Mouse (Mus musculus) adrenal gland, adult (tissue): ENCODE results near the gene Adpgk.
A peak's percentile ranks its signal among the peaks of the same experiment; 100 is the strongest.

Source experiments
- DNase-seq, 2 experiments: peaks; one replicate each; pipeline ENCODE4 v3.0.0; 2022 to 2023; ENCODE audit warnings: low spot score in 1 of 2; ENCODE audit not compliant: inconsistent age in 2 of 2

Gene Adpgk

DNA sequence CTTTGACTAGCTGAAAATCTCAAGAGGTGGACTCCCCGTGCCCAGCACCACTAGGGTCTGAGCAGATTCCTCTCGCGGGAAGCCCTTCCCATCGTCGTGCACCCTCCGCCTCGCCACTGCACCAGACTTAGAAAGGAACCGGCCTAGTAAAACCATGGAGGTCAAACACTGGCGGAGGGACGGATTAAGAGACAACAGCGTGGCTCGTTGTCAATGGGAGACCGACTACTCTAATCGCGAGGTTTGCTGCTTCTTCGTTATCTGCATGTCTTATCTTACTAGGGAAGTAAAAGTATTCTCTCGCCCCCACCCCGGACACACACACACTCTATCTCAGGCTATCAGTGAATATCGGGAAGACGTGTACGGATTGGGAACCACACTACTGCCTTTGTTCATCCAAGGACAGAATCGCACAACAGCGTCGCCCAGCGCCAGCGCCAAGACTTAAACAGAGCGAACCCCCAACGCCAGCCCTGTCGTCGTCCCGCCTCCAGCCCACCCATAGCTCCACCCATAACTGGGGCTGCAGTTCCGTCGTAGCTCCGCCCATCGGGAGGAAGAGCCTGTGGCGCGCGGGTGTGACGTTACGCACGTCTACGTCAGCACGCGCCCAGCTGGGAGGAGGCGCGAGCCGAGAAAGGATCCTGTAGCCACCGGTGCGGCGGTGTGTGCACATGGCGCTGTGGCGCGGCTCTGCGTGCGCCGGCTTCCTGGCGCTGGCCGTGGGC, at the start of gene Adpgk:
Adpgk (plus strand) TSS at position 602 of the 731 bp plus-strand sequence.
- DNase-seq = peak; percentile 99

DNA sequence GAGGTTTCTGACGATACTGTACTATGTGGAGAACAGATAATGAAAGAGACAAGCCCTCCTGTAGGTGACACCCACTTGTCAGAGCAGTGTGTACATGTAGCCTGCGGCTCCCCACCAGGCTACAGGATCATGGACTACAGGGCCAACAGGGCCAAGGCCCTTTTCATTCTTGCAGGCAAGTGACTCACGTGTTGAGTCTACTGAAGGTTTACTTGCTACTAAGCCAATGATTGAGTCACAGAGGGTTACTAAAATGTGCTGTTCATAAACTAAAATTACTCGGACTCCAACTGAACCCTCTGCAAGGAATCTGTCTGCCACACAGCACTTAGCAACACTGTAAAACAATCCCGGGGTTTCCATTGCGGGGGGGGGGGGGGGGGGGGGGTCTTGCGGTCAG, 46.2 kb upstream of the Adpgk start:
- peak; percentile 60 to 68 for DNase-seq

DNA sequence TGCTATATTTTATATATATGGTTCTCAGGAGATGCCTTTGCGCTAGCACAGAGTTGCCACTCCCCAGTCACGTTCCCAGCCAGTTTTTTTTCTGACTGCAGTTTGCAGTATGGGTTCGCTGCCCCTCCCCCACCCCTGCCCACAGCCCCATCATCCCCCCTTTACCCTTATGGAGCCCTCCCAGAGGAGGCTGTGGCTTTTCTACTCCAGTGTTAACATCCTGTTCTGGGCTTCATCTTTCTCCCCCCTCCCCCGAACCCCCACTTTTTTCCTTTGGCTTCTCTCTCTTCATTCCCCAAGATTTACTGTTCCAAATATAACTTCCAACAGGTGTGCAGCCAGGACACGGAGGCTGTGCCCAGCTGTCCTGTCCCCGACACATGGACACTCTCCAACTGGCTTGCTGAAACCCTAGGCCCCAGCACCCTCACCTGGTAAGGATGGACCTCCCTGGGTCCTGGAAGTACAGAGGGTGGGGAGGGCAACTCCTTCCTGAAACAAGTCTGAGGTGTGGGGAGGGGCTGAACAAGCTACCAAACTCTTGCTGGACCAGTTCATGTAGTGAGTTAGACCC, 44.8 kb upstream of the Adpgk start:
- no peak for DNase-seq

DNA sequence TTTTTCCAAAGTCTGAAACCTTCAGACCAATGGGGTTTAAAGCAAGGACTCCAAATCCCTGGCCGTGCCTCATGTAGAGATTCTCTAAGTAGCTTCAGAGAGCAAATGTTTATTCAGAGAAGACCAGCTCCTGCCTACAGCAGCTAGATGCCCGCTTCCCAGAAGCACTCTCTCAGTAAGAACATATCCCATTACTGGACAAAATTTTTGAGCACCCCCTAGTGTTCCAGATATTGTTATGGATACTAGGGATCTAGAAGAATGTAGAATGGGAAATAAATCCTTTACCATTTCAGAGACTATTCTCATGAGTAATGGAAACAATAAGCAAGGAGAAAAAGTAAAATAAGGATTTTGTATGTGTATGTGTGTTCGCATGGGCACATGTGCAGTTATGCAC, 42.0 kb upstream of the Adpgk start:
- no peak for DNase-seq

DNA sequence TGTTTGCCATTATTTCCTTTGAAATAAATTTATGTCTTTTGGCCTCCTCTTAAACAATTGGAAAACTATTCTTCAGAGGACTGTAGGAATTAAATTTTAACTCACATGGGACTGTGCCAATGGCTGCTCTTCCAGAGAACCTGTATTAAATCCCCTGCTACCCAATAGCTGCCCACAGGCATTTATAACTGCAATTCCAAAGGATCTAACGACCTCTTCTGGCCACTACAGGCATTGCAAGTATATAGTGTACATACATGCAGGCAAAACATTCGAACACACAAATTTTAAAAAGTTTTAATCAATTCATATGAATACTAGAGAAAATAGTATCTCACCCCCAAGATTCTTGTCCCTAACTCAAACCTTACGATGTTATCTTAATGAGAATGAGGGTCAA, 41.1 kb upstream of the Adpgk start:
- peak in 1 of 2 experiments; percentile 64 for DNase-seq

DNA sequence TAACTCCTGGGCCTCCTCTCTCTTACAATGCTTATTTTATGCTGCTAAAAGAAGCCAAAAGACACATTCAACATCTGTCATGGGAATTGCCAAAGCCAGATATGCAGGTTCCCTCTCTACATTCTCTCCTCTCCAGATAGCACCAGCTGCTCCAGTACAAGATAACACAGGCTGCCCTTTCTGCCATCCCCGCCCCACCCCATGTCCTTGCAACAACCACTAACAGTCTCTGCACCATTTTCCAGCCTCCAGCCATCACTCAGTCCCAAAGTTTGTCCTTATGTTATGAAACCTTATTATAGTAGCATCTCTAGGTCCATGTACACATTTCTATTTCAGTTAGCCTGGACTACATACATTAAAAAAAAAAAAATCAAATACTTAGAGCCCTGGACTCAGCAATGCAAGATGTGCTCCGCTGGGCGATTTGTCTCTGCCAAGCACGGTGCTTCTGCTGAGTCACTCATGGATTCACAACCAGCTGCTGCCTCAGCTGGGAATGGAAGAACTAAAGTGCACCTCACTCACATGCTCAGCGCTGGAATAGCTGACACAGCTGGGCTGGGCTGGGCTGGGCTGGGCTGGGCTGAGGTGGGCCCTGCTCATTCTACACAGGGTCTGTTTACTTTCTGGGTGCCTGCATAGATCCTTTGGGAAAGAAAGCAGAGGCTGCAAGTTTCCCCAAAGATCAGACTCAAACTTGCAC, 36.5 kb upstream of the Adpgk start:
- peak; percentile 63 to 75 for DNase-seq

DNA sequence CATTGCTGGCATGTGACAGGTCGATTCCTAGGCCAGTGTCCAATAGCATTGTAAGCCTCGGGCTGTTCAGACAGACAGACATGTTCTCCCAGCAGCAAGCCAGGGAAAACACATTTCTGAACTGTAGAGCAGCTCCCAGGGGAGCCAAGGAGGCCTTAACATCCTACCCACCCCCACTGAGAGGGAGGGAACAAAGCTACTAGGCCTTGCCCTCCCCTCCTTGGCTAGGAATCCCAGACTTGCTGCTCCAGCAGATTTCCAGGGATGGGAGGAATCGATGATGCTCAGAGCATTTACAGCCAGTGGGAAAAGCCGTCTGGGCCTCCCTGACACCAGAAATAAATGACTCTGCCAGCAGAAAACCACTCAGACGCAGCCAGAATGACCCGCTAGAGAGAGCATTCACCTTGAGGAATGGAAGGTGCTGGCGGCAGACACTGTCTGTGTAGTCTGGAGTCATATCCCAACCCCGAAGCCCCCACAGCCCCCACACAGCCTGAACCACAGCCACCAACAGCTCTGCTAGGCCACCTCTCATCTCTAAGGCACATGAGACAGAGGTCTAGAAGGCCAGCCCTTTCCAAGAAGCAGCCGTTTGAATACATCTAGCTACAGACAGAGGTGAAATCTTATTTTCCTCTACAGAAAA, 31.4 kb upstream of the Adpgk start:
- DNase-seq = no peak

DNA sequence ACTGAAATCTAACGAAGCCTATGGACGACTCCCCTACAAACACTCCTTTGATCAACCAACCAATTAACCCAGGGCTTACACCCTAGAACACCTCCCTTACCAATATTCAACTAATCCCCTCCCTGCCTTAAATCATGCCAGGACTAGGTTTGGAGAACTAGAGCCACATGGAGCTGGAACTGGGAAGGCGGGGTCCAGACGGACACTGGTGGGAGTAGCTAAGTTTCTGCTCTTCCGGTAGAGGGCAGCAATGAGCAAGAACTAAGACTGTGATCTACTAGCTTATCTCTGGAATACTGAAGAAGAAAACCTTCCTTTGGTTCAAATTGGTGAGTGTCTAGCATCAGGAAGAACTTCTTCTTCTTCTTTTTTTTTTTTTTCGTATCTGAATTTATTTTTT, 25.0 kb upstream of the Adpgk start:
- DNase-seq = peak in 1 of 2 experiments; percentile 66

DNA sequence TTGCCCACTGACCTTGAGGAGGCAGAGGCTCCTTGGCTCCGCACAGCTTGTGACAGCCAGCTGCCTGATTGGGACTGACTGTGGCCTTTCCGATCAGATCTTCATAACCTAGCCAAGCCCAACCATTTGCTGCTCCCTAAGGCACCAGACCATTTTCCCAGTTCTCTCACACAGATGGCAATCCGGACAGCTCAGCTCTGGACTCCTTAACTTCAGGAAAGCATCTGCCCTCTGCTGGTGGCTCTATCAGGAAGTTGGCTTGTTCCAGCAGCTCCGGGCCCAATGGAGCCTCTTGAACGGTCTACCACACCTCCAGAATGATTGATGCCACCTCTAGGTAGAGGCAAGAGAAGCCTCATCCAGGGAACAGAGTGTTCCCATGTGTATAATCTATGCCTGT, 21.6 kb upstream of the Adpgk start:
- peak; percentile 68 to 81 for DNase-seq

DNA sequence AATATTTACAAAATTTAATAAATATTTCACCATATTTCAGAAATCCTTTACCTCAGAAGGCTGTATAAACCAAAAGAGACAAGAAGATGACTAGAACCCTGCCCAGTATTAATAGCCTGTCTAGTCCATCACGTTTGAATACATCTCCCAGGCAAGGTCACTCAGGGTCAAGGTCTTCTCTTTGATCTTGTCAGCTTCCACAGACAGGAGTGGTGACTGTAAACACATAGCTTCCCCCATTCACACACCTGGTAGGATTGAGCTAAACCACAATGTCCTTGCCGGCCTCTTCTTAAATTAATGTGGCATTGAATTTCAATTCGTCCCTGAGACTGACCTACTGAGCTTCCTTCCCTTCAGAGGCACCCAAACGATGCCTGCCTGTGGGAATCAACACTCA, 20.3 kb upstream of the Adpgk start:
- peak in 1 of 2 experiments; percentile 74 for DNase-seq

DNA sequence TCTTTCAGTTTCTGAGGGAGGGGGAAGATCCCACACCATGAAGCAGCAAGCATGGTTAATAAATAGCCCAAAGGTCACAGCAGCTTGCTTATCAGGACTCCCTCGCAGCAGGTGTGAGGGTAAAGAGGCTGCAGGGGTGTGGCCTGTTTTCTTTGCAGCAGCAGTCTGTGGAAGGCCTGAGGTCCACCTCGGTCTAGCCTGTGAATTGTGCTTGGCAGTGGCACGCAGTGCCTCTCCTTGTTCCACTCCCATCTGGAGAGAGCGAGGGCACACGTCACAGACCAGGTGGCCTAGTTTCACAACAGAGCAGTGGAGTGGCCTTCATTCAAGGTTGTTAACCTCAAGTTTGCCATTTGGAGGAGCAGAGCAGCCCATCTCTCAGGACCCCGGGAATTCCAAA, 19.6 kb upstream of the Adpgk start:
- DNase-seq = peak; percentile 73 to 83

DNA sequence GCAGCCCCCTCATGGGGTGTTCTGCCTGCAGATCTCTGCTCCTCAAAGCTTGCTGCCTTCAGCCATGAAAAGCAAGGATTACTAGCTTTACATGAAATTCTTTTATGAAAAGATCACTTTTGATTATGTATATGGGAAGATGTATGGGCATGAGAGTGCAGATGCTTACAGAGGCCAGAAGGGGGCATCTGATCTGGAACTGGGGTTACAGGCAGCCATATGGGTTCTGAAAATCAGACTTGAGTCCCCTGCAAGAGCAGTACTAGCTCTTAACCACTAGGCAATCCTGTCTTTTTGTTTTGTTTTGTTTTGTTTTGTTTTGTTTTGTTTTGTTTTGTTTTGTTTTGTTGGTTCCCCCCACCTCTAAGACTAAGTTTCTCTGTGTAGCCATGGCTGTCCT, 18.2 kb upstream of the Adpgk start:
- DNase-seq = no peak

DNA sequence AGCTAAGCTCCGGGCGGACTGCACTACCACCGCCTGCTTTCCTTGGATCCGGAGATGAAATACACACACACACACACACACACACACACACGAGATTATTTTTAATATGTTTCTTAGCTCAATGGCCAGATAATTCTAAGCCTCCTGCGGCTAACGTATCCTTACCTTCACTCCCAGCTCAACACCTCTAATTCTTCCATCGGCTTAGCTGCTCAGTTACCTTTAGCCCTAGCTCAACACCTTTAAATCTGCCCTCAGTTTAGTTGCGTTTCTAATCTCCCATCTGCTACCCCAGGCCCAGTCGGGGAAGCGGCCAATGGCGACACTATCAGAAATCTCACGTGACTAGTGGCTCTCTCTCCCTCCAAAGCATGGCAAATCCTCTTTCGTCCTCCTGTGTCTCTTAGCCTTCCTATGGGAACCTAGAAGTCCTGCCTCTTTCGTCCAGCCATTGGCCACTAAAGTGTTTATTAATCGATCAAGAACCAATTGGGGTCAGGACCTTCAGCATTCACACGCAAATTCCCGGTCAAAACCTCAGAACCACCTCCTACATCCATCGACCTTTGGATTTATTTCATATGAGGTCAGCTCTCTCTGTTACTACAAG, 16.4 kb upstream of the Adpgk start:
- no peak for DNase-seq

DNA sequence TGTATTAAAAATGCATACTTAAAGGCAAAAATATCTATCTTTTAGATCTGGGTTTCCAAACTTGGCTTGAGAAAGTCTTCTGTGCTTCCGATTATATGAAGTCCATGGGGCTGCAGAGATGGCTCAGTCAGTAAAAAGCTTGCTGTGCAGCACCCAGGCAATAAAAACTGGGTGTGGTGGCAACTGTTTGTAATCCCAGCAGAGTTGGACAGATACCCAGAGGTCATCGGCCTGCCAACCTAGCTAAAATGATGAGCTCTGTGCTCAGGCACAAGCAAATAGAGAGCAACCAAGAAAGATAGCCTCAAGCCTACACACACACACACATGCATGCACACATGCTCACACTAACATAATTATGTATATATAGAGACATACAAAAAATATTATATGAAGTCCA, 13.2 kb upstream of the Adpgk start:
- no peak for DNase-seq

DNA sequence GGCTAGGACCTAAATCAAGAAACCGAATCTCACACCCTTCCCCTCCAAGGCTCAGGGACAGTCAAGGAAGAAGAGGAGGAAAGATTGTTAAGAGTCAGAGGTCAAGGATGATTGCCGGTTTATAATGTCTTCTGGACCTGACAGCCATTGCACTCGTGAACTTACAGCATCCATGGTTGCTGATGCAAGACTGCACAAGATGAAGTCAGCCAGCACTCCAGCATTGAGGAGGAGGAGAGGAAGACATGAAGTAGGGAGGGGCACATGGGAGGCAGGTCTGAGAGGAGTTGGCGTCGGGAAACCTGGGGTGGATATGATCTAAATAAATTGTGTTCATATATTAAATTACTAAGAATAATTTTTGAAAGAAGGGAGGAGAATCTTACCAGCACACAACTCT, 12.7 kb upstream of the Adpgk start:
- DNase-seq = no peak

DNA sequence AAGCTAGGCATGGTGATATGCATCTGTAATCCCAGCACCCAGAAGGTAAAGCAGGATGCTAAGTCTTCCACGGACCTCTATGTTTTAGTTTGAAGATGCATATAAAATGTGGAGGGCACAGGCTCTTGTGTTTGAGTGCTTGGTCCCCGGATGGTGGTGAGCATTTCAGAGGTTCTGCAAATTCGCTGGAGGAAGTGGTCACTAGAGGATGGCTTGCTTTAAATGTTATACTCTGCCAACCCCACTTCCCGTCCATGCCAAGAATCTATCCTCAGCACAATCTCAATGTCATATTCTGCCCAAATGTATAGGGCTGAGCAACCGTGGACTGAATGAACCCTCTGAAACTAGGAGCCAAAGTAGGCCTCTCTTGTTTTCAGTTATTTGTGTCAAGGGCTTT, 10.5 kb upstream of the Adpgk start:
- DNase-seq = no peak

DNA sequence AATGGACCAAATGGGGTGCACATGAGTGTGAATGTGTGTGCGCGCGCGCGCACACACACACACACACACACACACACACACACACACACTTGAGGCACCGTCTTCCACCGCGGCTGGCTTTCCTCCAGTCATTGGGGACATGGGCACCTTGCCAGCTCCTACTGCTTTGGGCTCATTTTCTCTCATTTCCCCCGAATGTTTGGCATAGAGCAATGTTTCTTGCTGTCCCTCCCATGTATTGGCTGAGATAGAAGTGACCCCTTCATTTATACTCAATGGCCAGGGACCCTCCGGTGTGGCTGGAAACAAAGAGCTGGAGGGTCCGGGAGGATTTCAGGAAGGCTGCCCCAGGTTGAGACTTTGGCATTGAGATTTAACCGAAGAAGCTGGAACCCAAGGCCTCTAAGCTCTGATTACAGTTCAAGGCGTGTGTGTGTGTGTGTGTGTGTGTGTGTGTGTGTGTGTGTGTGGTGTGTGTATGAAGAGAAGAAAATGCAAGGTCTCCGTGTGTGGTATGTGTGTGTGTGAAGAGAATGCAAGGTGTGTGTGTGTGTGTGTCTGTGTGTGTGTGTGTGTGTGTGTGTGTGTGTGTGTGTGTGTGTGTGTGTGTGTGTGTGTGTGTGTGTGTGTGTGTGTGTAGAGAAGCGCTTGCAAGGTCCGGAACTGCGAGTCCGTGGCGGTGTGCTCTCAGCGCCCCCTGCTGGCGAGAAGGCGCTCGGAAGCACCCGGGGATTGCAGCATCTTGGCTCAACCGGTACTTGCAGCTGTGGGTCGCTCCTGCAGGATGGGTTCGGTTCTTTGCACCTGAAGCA, 9.3 kb upstream of the Adpgk start:
- peak; percentile 82 to 90 for DNase-seq

DNA sequence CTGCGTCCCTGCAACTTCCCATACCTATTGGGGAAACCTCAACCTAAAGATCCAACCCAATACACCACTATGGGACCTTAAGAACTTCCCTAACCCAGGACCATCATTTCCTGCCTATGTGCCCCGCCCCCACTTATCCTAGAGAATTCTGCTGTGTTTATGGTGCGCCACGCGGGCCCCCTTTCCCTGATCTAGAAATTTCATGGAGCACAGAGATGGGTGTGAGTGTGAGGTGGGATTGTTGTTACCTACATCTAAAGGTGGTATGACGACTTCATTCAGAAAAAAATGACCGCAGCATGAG, 8.7 kb upstream of the Adpgk start:
- no peak for DNase-seq

DNA sequence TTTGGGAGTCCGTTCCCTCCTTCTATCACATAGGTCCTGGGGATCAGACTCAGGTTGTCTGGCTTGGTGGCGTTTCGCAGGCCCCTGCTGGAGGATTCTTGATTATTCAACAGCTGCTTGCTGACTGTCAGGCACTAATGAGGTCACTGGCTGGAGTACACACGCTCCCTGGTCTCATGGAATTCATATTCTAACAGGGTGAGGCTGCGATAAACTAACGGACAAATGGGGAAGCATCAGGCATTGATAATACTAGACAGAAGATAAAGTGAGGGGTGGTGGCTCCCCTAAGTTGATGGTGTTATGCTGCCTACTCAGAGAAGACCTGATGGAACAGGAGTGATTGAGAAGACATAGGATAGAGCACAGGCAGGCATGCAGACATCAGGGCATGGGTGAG, 5.7 kb upstream of the Adpgk start:
- DNase-seq = no peak

DNA sequence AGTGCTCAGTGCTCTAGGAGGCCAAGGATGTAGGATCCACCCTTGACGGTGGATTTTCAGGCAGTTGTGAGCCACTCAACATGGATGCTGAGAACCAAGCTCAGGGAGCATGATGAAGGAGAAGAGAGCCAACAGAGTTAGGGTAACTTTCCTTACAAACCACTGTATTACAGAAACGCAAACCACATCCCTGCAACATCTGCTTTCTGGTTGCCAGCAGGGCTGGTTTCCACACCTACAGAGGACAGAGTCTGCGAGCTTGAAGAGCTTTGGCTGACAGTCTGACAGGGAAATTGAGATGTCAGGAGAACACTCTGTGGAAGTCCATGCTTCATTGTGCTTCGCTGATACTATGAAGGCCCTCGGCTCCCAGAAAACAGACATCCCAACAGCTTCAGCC, 3.3 kb upstream of the Adpgk start:
- no peak for DNase-seq
